Mouse (Mus musculus) heart, adult 2 months (tissue): ENCODE measurements around the gene Zfp420.
A peak's percentile ranks its signal among the peaks of the same experiment; 100 is the strongest.

Experiments
- CTCF ChIP-seq: fragments of 200-600 bp; IDR thresholded peaks from 2 replicates; pipeline ENCODE4 v1.8.1; 2022; ENCODE audit warnings: antibody characterized with exemption, mild to moderate bottlenecking, moderate library complexity
- POLR2A ChIP-seq: fragments of 200-500 bp; IDR thresholded peaks from 2 replicates; pipeline ENCODE4 v1.6.1; 2011; ENCODE audit warnings: mild to moderate bottlenecking, low read depth, low read length, control low read depth; ENCODE audit not compliant: insufficient read depth

DNA sequence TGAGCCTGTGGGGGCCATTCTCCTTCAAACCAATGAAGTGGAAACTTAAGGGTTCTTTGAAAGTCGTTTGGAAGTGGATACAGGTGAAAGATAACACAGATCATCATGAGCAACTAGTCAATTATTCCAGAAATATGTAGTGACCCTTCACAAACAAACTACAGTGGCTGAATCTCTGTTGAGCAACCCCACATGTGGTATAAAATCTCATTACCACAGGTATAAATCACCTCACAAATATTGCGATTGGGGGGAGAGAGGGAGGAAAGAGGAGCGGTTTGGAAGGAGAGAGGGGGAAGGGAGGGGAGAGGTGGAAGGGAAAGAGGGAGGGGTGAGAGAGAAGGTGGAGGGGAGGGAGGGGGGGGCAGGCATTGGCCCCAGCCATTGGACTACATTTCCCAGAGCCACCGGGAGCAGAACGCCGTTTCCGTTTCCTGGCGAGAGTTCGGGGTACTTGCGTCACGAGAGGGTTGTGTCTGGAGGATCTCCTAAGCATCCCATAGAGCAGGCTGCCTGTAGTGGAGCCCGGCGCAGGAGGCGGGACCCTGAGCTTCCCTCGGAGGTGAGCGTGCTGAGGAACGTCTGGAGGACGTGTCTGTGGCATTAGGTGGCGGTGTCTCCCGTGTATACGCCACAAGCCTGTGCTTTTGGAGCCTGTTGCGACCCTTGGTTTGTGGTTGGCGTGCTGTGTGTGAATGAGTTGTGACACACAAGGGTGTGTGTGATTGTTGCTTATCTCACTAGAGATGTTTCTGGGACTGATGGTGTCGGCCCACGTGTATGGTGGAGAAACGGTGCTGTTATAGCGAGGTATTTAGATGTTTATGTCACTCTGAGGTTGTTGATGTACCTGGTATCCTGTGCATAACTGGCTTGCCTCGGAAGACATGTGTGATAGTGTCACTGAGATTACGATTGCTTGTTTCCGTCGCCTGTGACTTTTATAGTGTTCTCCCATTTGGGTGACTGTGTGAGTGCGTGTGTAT is at the start of gene Zfp420:
- TF ChIP-seq CTCF (peak; percentile 33), POLR2A (peak; percentile 74)
